Mouse (Mus musculus) hindbrain, embryonic 11.5 days (tissue): Measurements from ENCODE around the gene Alkbh8. TPM values are rescaled to one million over a fixed set of nuclear protein-coding genes. Genes with fewer than 3 reads are reported as not detected.
"Not testable (repeated sequence)": the region's sequence is repeated elsewhere in the genome, so short reads cannot be mapped to it uniquely, and the experiment has no call there.

Experiments
- ATAC-seq: fragments of 200-750 bp; cut with Nextera tagmentation; 2 replicates; pipeline ENCODE4 v1.8.0; 2017; ENCODE audit warnings: mild to moderate bottlenecking, moderate TSS enrichment, moderate library complexity; ENCODE audit not compliant: low FRiP score
- DNase-seq: peaks from one replicate; pipeline ENCODE4 v3.0.0-alpha.2; 2015; ENCODE audit warnings: low spot score
- H3K27ac ChIP-seq: fragments of 300-500 bp; sonication (generic); 2 replicates; pipeline ENCODE4 v1.5.1; 2014; ENCODE audit warnings: mild to moderate bottlenecking, low read depth, low read length
- H3K27me3 ChIP-seq: fragments of 300-500 bp; sonication (generic); 2 replicates; pipeline ENCODE4 v1.6.1; 2014; ENCODE audit warnings: mild to moderate bottlenecking, low read length, moderate library complexity, mixed read lengths; ENCODE audit not compliant: control insufficient read depth, insufficient read depth
- H3K36me3 ChIP-seq: fragments of 300-500 bp; sonication (generic); 2 replicates; pipeline ENCODE4 v1.6.1; 2014; ENCODE audit warnings: mild to moderate bottlenecking, low read length, moderate library complexity, mixed read lengths; ENCODE audit not compliant: control insufficient read depth, insufficient read depth
- H3K4me1 ChIP-seq: fragments of 300-500 bp; sonication (generic); replicated peaks from 2 replicates; pipeline ENCODE4 v1.6.1; 2014; ENCODE audit warnings: low read length, mixed read lengths; ENCODE audit not compliant: control insufficient read depth, insufficient read depth
- H3K4me2 ChIP-seq: fragments of 300-500 bp; sonication (generic); replicated peaks from 2 replicates; pipeline ENCODE4 v1.6.1; 2014; ENCODE audit warnings: mild to moderate bottlenecking, low read depth, low read length
- H3K4me3 ChIP-seq: fragments of 300-500 bp; sonication (generic); 2 replicates; pipeline ENCODE4 v1.5.1; 2014; ENCODE audit warnings: low read depth, low read length
- H3K9ac ChIP-seq: fragments of 300-500 bp; sonication (generic); 2 replicates; pipeline ENCODE4 v1.6.1; 2014; ENCODE audit warnings: low read depth, low read length
- H3K9me3 ChIP-seq: fragments of 300-500 bp; sonication (generic); 2 replicates; pipeline ENCODE4 v1.6.1; 2016; ENCODE audit warnings: low read length; ENCODE audit not compliant: control insufficient read depth
- WGBS: fragments of 180-500 bp; shearing (Covaris S2); extraction: QIAGEN DNeasy Blood & Tissue Kit; methylation state at CpG from one replicate; pipeline ENCODE4 v1.1.7; 2014; 5-methylcytosine and 5-hydroxymethylcytosine counted together
- polyA plus RNA-seq: library from polyadenylated mRNA; unstranded; fragments of >200 nt; fragmentation: Nextera tagmentation; extraction: Ambion mirVana; gene quantifications from 2 replicates; pipeline ENCODE4 v1.2.1, GENCODE M21; 2014

Alkbh8 gene
- polyA plus RNA-seq = 39.1 and 43.6 TPM in 2 replicates

GRCm38 (mm10) chr9:3334962-3335767, at the start of gene Alkbh8:
TSS of gene Alkbh8 (plus strand) at chr9:3335140.
- peak within 1 kb of the TSS; percentile 48 for H3K4me2 ChIP-seq
- DNase-seq (peak; percentile 84), ATAC-seq (peak; percentile 98)
- no peaks in the 10 kb centered on the region for H3K27me3 ChIP-seq
- H3K9ac ChIP-seq = peak within 1 kb of the TSS; percentile 80
- no peaks in the 10 kb centered on the region for H3K36me3 ChIP-seq
- no peaks in the 10 kb centered on the region for H3K9me3 ChIP-seq
- peak within 1 kb of the TSS; percentile 68 for H3K27ac ChIP-seq
- no peaks in the 10 kb centered on the region for H3K4me1 ChIP-seq
- 2% methylated on average over 20 of the region's 20 CpGs for WGBS
- H3K4me3 ChIP-seq = peak within 1 kb of the TSS; percentile 71

DNA sequence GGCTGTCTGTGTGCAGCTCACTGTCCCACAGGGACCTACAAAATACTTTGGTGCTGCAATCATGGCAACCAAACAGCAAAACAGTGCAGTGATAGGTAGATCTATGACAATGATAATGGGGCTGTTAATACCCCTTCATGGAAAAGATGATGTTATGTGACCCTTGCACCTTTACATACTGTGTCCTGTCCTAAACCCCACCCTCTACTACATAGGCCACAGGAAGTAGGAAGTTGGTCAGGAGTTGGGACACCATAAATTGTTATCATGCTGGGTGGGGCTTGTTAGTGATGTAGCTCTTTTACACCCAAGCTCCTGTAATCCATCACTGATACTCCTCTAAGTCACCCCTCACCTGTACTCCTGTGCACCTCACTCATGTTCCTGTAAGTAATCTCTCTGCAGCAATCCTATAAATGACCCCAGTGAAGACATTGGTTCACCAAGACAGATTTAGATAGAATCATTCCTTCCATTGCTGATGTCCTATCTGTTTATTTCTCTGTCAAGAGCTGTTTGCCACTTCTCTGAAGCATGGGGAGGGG, 25.6 kb upstream of the Alkbh8 start:
- Histone ChIP-seq H3K27me3 (no peaks in the 10 kb centered on the region), H3K4me3 (no peak overlapping the region), H3K4me2 (no peak overlapping the region), H3K27ac (no peak overlapping the region), H3K9me3 (0 out of 2 replicates have a peak, but pooled peaks cover 10% of the 10 kb centered on the region), H3K4me1 (no peaks in the 10 kb centered on the region), H3K36me3 (no peaks in the 10 kb centered on the region), H3K9ac (no peak overlapping the region)
- ATAC-seq (peak; percentile 28; the same call in 1 of the 2 replicates), DNase-seq (no peak)

DNA sequence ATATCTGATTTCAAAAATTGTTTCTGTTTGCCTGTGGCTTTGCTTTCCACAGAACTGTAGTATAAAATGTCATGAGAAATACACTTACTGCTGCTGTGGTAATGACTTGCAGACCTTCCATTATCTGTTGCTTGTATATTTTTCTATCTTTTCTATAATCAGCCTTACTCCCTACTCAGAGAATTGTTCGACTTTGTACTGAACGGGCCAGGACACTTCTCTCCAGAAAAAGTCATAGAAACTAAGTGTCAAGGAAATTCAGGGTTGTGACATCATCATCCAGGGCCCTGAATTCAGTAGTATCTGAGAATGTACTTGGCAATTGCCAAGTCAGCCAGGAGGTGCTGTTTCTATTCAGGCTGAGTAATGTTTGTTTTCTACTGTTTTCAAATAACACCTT, 24.9 kb upstream of the Alkbh8 start:
- DNase-seq (no peak), ATAC-seq (no peak)
- no peaks in the 10 kb centered on the region for H3K27me3 ChIP-seq
- H3K36me3 ChIP-seq = no peaks in the 10 kb centered on the region
- 0 out of 2 replicates have a peak, but pooled peaks cover 10% of the 10 kb centered on the region for H3K9me3 ChIP-seq
- no peak overlapping the region for H3K4me3 ChIP-seq
- no peaks in the 10 kb centered on the region for H3K4me1 ChIP-seq
- H3K9ac ChIP-seq = no peak overlapping the region
- no peak overlapping the region for H3K4me2 ChIP-seq
- H3K27ac ChIP-seq = no peak overlapping the region
- 86% methylated on average over 2 of the region's 2 CpGs for WGBS

DNA sequence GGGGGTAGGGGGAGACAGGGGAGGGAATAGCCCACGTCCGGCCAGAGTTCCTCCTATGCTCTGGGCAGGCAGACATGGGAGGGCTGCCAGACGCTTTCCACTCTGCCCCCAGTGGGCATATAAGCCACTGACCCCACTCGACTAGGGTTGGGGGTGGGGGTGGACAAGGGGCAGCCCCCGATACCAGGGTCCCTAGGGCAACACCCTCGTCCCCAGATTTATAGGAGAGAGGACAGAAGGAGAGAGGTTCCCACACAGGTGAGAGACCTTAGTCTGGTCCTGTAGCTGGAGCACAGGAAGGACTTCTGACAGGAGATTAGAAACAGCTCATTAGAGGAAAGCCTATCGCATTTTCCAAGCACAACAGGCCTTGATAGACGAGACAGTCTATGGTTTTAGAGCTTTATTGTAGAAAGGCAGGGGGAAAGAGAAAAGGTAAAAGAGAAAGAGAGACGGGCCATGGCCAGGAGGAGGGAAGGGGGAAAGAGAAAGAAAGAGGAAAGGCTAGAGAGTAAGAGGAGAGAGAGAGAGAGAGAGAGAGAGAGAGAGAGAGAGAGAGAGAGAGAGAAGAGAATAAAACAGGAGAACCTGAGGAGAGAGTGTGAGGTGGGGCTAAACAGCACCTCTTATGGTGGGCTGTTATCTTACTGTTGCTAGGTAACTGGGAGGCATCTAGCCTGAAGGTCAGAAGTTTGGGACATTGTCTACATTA, 7.4 kb upstream of the Alkbh8 start:
- 0 out of 2 replicates have a peak, but pooled peaks have one; percentile 12 for ATAC-seq
- 71% methylated on average over 9 of the region's 9 CpGs for WGBS
- not testable (repeated sequence) for H3K4me2 ChIP-seq, H3K4me3 ChIP-seq, H3K4me1 ChIP-seq, DNase-seq, H3K27me3 ChIP-seq, H3K27ac ChIP-seq, H3K36me3 ChIP-seq, H3K9ac ChIP-seq, H3K9me3 ChIP-seq

GRCm38 (mm10) chr9:3328054-3328595, 6.8 kb upstream of the Alkbh8 start:
- Histone ChIP-seq H3K4me3 (no peak overlapping the region), H3K4me2 (no peak overlapping the region), H3K9ac (no peak overlapping the region), H3K36me3 (no peaks in the 10 kb centered on the region), H3K27me3 (no peaks in the 10 kb centered on the region), H3K9me3 (no peaks in the 10 kb centered on the region), H3K27ac (no peak overlapping the region), H3K4me1 (no peaks in the 10 kb centered on the region)
- 64% methylated on average over 3 of the region's 3 CpGs for WGBS
- ATAC-seq = no peak
- no peak for DNase-seq

DNA sequence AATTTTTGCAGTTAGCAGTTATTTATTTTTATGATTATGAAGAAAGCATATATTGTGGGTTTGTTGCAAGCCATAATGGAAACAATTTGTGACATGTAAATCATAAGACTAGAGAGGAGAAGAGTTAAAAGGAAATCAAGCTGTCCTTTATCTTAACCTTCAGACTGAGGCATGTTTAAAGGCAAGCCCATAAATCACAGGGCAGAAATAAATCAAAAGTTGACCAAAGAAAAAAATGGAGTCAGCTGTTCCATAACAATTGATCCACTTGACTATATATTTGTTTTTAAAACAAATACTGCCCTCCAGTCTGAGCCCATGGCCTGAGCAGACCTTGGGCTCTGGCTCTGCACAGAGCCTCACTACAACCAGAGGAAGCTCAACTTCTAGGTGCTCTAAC, 4.6 kb upstream of the Alkbh8 start:
- no peaks in the 10 kb centered on the region for H3K36me3 ChIP-seq
- DNase-seq (no peak), ATAC-seq (no peak)
- no peak overlapping the region for H3K27ac ChIP-seq
- H3K4me1 ChIP-seq = no peaks in the 10 kb centered on the region
- no peak overlapping the region for H3K4me3 ChIP-seq
- no peaks in the 10 kb centered on the region for H3K9me3 ChIP-seq
- H3K4me2 ChIP-seq = no peak overlapping the region
- no peak overlapping the region for H3K9ac ChIP-seq
- H3K27me3 ChIP-seq = no peaks in the 10 kb centered on the region

GRCm38 (mm10) chr9:3330737-3331384, 4.1 kb upstream of the Alkbh8 start:
- H3K9me3 ChIP-seq = no peaks in the 10 kb centered on the region
- DNase-seq = no peak

GRCm38 (mm10) chr9:3336661-3337060, 1.7 kb downstream of the Alkbh8 start:
- H3K36me3 ChIP-seq = no peaks in the 10 kb centered on the region; the same call in 1 of the 2 replicates
- DNase-seq = no peak
- no peak overlapping the region for H3K27ac ChIP-seq
- 85% methylated on average over 3 of the region's 3 CpGs for WGBS
- H3K4me2 ChIP-seq = no peak overlapping the region
- no peak for ATAC-seq
- H3K27me3 ChIP-seq = no peaks in the 10 kb centered on the region
- no peaks in the 10 kb centered on the region for H3K4me1 ChIP-seq
- no peak overlapping the region for H3K4me3 ChIP-seq
- no peaks in the 10 kb centered on the region for H3K9me3 ChIP-seq
- no peak overlapping the region for H3K9ac ChIP-seq

More at GRCm38 (mm10) chr9:3330737-3331384, 4.1 kb upstream of the Alkbh8 start:
- Histone ChIP-seq H3K4me1 (no peaks in the 10 kb centered on the region), H3K4me3 (no peak overlapping the region), H3K36me3 (no peaks in the 10 kb centered on the region), H3K9ac (no peak overlapping the region), H3K27ac (no peak overlapping the region), H3K27me3 (no peaks in the 10 kb centered on the region), H3K4me2 (no peak overlapping the region)
- no peak for ATAC-seq
- WGBS = 78% methylated on average over 3 of the region's 3 CpGs
